Mouse (Mus musculus): ENCODE data around the gene Klk1b26.

- no peak for TF ChIP-seq CTCF (IDR thresholded peaks at IDR 0.05; ENCODE audit: extremely low read depth, insufficient read depth, insufficient read length, insufficient replicate concordance)
- TF ChIP-seq POLR2A (IDR thresholded peaks at IDR 0.05; ENCODE audit: low read depth, low read length): no peak
Measured at GRCm38 (mm10) chr7:43967612-43968011, 44.4 kb upstream of the Klk1b26 start.
